Mouse (Mus musculus): ENCODE results near the gene Atp1a1.

The Atp1a1 gene

GRCm38 (mm10) chr3:101611813-101612491, 7.5 kb upstream of the Atp1a1 start:
- no peak for DNase-seq (ENCODE audit: low read depth, low spot score)

GRCm38 (mm10) chr3:101611012-101611812, 6.7 kb upstream of the Atp1a1 start:
- no peak for DNase-seq (ENCODE audit: low read depth, low spot score)

- no peak for DNase-seq (ENCODE audit: low read depth, low spot score)
Measured at GRCm38 (mm10) chr3:101609302-101609701, 4.8 kb upstream of the Atp1a1 start.

GRCm38 (mm10) chr3:101606861-101607455, 2.5 kb upstream of the Atp1a1 start:
- DNase-seq (ENCODE audit: low read depth, low spot score) = no peak

- peak; percentile 11 for DNase-seq (ENCODE audit: low read depth, low spot score)
Measured at GRCm38 (mm10) chr3:101605721-101606120, 1.2 kb upstream of the Atp1a1 start.

- DNase-seq (ENCODE audit: low read depth, low spot score) = no peak
Measured at GRCm38 (mm10) chr3:101605291-101605690, 807 bp upstream of the Atp1a1 start.

- DNase-seq (ENCODE audit: low read depth, low spot score) = peak; percentile 92
Measured at GRCm38 (mm10) chr3:101603661-101604549, 579 bp downstream of the Atp1a1 start.

- DNase-seq (ENCODE audit: low read depth, low spot score) = no peak
Measured at GRCm38 (mm10) chr3:101603194-101603593, 1.3 kb downstream of the Atp1a1 start.

- peak; percentile 20 for DNase-seq (ENCODE audit: low read depth, low spot score)
Measured at GRCm38 (mm10) chr3:101602511-101603055, 1.9 kb downstream of the Atp1a1 start.

- no peak for DNase-seq (ENCODE audit: low read depth, low spot score)
Measured at GRCm38 (mm10) chr3:101601687-101602086, 2.8 kb downstream of the Atp1a1 start.

GRCm38 (mm10) chr3:101601003-101601525, 3.4 kb downstream of the Atp1a1 start:
- DNase-seq (ENCODE audit: low read depth, low spot score) = peak; percentile 23

- DNase-seq (ENCODE audit: low read depth, low spot score) = peak; percentile 58
Measured at GRCm38 (mm10) chr3:101599920-101600741, 4.4 kb downstream of the Atp1a1 start.

- DNase-seq (ENCODE audit: low read depth, low spot score) = no peak
Measured at GRCm38 (mm10) chr3:101599191-101599919, 5.1 kb downstream of the Atp1a1 start.

- no peak for DNase-seq (ENCODE audit: low read depth, low spot score)
Measured at GRCm38 (mm10) chr3:101598231-101598905, 6.1 kb downstream of the Atp1a1 start.

- no peak for DNase-seq (ENCODE audit: low read depth, low spot score)
Measured at GRCm38 (mm10) chr3:101597317-101598096, 7.0 kb downstream of the Atp1a1 start.

GRCm38 (mm10) chr3:101596686-101597085, 7.8 kb downstream of the Atp1a1 start:
- DNase-seq (ENCODE audit: low read depth, low spot score) = no peak

GRCm38 (mm10) chr3:101595866-101596630, 8.4 kb downstream of the Atp1a1 start:
- no peak for DNase-seq (ENCODE audit: low read depth, low spot score)
